Mouse (Mus musculus): Measurements from ENCODE around the gene Hipk3. TPM values are rescaled to one million over a fixed set of nuclear protein-coding genes. Genes with fewer than 3 reads are reported as not detected.

Hipk3 gene
- polyA plus RNA-seq, 1 experiment, result 37.9 TPM

DNA sequence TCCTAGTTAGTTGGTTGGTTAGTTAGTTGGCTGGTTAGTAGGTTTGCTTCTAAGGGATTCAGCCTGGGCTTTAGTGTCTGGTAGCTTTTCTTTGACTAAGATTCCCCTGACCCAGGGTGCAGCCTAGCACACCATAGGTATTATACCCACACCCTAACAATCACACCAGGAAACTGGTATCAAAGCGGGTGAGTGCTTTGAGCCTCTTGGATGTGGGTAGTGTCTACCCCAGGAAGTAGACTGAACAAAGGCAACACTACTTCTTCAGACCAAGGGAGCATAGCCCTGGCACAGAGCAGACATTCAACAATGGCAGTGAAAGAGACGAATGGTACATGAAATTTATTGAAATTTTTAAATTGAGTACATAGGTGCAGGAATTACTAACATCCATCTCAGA lies 108.3 kb downstream of the Hipk3 start:
- Histone ChIP-seq H3K4me3 (ENCODE audit: insufficient read depth, low read length) (no peak overlapping the region), H3K4me1 (ENCODE audit: control insufficient read depth, insufficient read depth, low read length) (peaks cover 4% of the 10 kb centered on the region), H3K27ac (ENCODE audit: insufficient read depth, low read length) (no peak overlapping the region)
- no peak for TF ChIP-seq POLR2A (IDR thresholded peaks at IDR 0.05; ENCODE audit: extremely low read depth, insufficient read depth, low read length)
- TF ChIP-seq CTCF (IDR thresholded peaks at IDR 0.05; ENCODE audit: extremely low read depth, insufficient read depth, low read length), result no peak

DNA sequence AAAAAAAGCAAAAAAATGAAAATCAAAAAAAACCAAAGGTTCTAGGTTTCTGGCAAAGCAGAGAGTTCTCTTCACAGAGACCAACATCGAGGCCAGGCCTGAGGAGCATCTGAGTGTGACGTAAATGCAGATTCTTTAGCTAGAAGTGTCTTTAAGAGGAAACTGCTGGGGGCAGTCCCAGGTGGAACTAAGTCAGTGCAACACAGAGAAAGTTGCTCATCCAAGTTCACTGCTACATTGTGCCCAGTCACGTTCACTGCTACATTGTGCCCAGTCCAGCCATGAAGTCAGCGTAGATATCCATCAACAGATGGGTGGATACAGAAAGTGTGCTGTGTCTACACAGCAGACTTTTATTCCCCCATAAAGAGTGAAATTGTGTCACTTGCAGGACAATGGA lies 110.7 kb downstream of the Hipk3 start:
- H3K27ac ChIP-seq (ENCODE audit: insufficient read depth, low read length), result no peak overlapping the region
- TF ChIP-seq POLR2A (IDR thresholded peaks at IDR 0.05; ENCODE audit: extremely low read depth, insufficient read depth, low read length) (no peak), CTCF (IDR thresholded peaks at IDR 0.05; ENCODE audit: extremely low read depth, insufficient read depth, low read length) (no peak)
- no peak overlapping the region for H3K4me3 ChIP-seq (ENCODE audit: insufficient read depth, low read length)

DNA sequence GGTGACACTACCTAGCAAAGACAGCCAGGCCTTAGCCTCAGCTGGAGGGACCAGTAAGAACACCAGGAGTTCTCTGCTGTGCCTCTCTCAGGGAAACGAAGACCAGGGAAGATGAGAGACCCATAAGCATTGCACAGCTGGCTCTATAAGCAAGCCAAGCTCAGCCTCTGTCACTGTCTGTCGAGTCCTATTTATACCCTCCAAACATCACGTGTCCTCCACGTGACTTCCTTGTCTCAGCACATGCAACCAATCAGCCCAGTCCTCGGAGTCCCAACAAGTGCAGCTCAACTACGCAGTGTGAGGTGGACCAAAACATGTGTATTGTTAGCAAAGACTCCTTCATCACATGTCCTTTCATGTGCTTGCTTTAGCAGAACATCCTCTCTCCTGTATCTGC lies 111.4 kb downstream of the Hipk3 start:
- Histone ChIP-seq H3K4me3 (ENCODE audit: insufficient read depth, low read length) (no peak overlapping the region), H3K27ac (ENCODE audit: insufficient read depth, low read length) (no peak overlapping the region), H3K4me1 (ENCODE audit: control insufficient read depth, insufficient read depth, low read length) (no peaks in the 10 kb centered on the region; the same call in none of the 2 replicates)
- no peak for TF ChIP-seq CTCF (IDR thresholded peaks at IDR 0.05; ENCODE audit: extremely low read depth, insufficient read depth, low read length)
- TF ChIP-seq POLR2A (IDR thresholded peaks at IDR 0.05; ENCODE audit: extremely low read depth, insufficient read depth, low read length), result no peak

More for the DNA sequence above, 110.7 kb downstream of the Hipk3 start:
- no peaks in the 10 kb centered on the region; the same call in none of the 2 replicates for H3K4me1 ChIP-seq (ENCODE audit: control insufficient read depth, insufficient read depth, low read length)

DNA sequence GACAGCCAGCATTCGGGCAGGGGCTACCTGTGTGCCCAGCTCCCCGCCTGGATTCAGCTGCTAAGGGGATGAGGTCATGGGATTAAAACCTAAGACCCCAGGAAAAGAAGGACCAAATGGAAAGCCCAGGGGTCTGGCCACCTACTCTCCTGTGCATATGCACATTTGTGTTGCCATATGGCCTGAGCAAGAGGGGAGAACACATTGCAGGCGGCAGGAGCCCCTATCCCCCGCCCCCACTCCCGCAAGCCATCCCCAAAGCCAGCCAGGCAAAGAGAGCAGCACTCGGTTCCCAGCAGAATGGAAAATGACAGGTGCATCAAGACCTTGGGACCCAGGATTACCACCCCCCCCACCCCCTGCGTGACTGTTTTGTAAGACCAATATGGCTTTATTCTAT lies 114.9 kb downstream of the Hipk3 start:
- Histone ChIP-seq H3K4me3 (ENCODE audit: insufficient read depth, low read length) (no peak overlapping the region), H3K4me1 (ENCODE audit: control insufficient read depth, insufficient read depth, low read length) (no peaks in the 10 kb centered on the region; the same call in none of the 2 replicates)
- TF ChIP-seq CTCF (IDR thresholded peaks at IDR 0.05; ENCODE audit: extremely low read depth, insufficient read depth, low read length) (no peak), POLR2A (IDR thresholded peaks at IDR 0.05; ENCODE audit: extremely low read depth, insufficient read depth, low read length) (no peak)

DNA sequence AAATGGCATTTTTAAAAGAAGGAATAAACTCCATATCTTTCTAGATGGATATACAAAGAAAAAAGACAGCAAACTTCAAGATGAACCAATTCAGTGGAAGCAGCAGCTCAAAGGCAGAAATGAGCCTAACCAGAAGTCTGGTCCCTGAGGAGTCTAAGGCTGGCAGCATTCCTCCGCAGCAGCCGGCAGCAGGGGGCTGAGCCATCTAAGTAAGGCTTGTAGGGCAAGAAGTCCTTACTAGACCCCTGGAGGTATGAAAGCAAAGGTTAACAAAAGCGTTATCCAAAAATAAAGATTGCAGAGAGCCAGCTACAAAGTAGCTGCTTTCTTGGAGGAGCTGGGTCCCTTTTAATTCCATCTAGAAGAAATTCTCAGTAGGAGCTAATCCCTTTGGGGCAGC lies 115.5 kb downstream of the Hipk3 start:
- TF ChIP-seq POLR2A (IDR thresholded peaks at IDR 0.05; ENCODE audit: extremely low read depth, insufficient read depth, low read length) (no peak), CTCF (IDR thresholded peaks at IDR 0.05; ENCODE audit: extremely low read depth, insufficient read depth, low read length) (no peak)
- Histone ChIP-seq H3K27ac (ENCODE audit: insufficient read depth, low read length) (0 out of 2 replicates have a peak overlapping the region, but pooled peaks have one; percentile 43), H3K4me1 (ENCODE audit: control insufficient read depth, insufficient read depth, low read length) (no peaks in the 10 kb centered on the region; the same call in none of the 2 replicates)

More for the DNA sequence above, 114.9 kb downstream of the Hipk3 start:
- H3K27ac ChIP-seq (ENCODE audit: insufficient read depth, low read length), result no peak overlapping the region

DNA sequence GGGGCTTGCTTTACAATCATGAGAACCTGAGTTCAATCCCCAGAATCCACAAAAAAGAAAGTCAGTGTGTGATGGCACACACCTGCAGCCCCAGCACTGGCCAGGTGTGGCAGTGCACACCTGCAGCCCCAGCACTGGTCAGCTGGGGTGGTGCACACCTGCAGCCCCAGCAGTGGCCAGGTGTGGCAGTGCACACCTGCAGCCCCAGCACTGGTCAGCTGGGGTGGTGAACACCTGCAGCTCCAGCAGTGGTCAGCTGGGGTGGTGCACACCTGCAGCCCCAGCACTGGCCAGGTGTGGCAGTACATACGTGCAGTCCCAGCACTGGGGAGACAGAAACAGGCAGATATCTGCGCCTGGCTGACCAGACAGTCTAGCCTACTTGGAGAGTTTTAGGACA lies 116.3 kb downstream of the Hipk3 start:
- Histone ChIP-seq H3K4me1 (ENCODE audit: control insufficient read depth, insufficient read depth, low read length) (no peaks in the 10 kb centered on the region; the same call in none of the 2 replicates), H3K4me3 (ENCODE audit: insufficient read depth, low read length) (no peak overlapping the region), H3K27ac (ENCODE audit: insufficient read depth, low read length) (no peak overlapping the region)
- TF ChIP-seq CTCF (IDR thresholded peaks at IDR 0.05; ENCODE audit: extremely low read depth, insufficient read depth, low read length) (no peak), POLR2A (IDR thresholded peaks at IDR 0.05; ENCODE audit: extremely low read depth, insufficient read depth, low read length) (no peak)

More for the DNA sequence above, 115.5 kb downstream of the Hipk3 start:
- no peak overlapping the region for H3K4me3 ChIP-seq (ENCODE audit: insufficient read depth, low read length)

Other genes starting within 250 kb of the Hipk3 start
- 46.0 and 46.7 TPM in 2 replicates for gene D430041D05Rik, start 83.4 kb downstream of the Hipk3 start, polyA plus RNA-seq (2012; rRNA removed)
- 37.7 and 41.5 TPM in 2 replicates for gene Cstf3, start 96.1 kb upstream of the Hipk3 start, polyA plus RNA-seq (2012; rRNA removed)
- 14.0 and 16.5 TPM in 2 replicates for gene Tcp11l1, start 217.7 kb upstream of the Hipk3 start, polyA plus RNA-seq (2012; rRNA removed)
- not detected in 2 replicates for gene Pin1rt1, start 221.9 kb upstream of the Hipk3 start, polyA plus RNA-seq (2012; rRNA removed)
- 2.0 and 2.3 TPM in 2 replicates for gene Depdc7, start 248.4 kb upstream of the Hipk3 start, polyA plus RNA-seq (2012; rRNA removed)

All from cortical plate, adult 2 months (tissue).